Mouse (Mus musculus): Measurements from ENCODE around the gene Kcnq1. TPM values are rescaled to one million over a fixed set of nuclear protein-coding genes. Genes with fewer than 3 reads are reported as not detected.

Kcnq1 gene
- total and polyA plus RNA-seq, 3 experiments = 0.63 to 0.96 TPM; not detected in 1

GRCm38 (mm10) chr7:143389860-143390259, 283.7 kb downstream of the Kcnq1 start:
- no peaks in the 10 kb centered on the region; a peak in 2 of 4 replicates for H3K27me3 ChIP-seq (ENCODE audit: control insufficient read depth in 1 of 2, insufficient read depth in 2 of 2, low read length in 2 of 2)

DNA sequence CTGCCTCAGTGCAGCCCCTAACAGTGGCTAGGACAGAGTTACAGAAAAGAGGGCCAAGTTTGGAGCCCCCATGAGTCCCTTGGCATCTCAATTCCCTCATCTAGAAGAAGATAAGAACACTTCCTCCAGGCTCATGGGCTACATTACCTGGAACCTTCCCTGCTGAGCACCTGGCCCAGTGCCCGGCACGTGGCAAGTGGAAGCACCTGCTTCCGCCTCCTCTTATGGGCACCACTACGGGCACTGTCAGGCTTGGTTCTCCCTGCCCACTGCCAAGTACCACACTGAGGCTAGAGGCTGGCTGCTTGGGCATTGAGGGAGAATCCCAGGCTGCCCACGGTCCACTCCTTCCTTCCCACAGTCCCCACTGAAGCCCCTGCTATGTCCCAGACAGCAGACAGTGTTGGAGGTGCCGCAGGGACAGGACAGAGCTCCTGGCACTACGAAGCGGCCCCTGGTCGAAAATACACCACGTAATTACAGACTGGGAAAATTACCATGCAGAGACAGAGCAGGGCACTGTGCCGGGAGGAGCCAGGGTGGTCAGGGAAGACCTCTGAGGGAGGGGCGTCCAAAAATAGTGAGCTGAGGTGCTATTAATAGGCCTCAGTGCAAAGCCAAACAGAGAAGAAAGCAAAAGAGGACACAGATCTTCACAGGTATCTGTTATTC, 284.3 kb downstream of the Kcnq1 start:
- no peak for DNase-seq (ENCODE audit: low read depth, low spot score)
- Histone ChIP-seq H3K27me3 (ENCODE audit: control insufficient read depth in 1 of 2, insufficient read depth in 2 of 2, low read length in 2 of 2) (no peaks in the 10 kb centered on the region; a peak in 2 of 4 replicates), H3K4me3 (ENCODE audit: control insufficient read depth in 1 of 2, insufficient read depth in 1 of 2, low read depth in 2 of 2, low read length in 2 of 2) (no peak overlapping the region), H3K36me3 (ENCODE audit: control insufficient read depth in 1 of 2, insufficient read depth in 2 of 2, low read length in 2 of 2) (no peaks in the 10 kb centered on the region), H3K9ac (ENCODE audit: control insufficient read depth, low read depth, low read length, poor library complexity, severe bottlenecking) (no peak overlapping the region), H3K27ac (ENCODE audit: control insufficient read depth, low read depth, low read length) (no peak overlapping the region), H3K9me3 (replicated peaks; ENCODE audit: insufficient read depth, low read length) (no peaks in the 10 kb centered on the region), H3K4me1 (ENCODE audit: control insufficient read depth in 1 of 2, insufficient read depth in 2 of 2, low read length in 2 of 2) (no peaks in the 10 kb centered on the region), H3K79me2 (ENCODE audit: control insufficient read depth, insufficient read depth, low read length, poor library complexity) (no peaks in the 10 kb centered on the region)
- TF ChIP-seq SMC3 (IDR thresholded peaks at IDR 0.05; ENCODE audit: low read depth, low read length) (no peak), ETS1 (IDR thresholded peaks at IDR 0.05; ENCODE audit: low read depth, low read length) (no peak), MAFK (IDR thresholded peaks at IDR 0.05; ENCODE audit: borderline replicate concordance, low read depth, low read length) (no peak), MYB (IDR thresholded peaks at IDR 0.05; ENCODE audit: low read depth, low read length) (no peak), HCFC1 (IDR thresholded peaks at IDR 0.05; ENCODE audit: low read depth, low read length) (no peak), POLR2A (IDR thresholded peaks at IDR 0.05; ENCODE audit: control insufficient read depth in 1 of 2, insufficient read depth in 1 of 2, low read depth in 1 of 2, low read length in 2 of 2, poor library complexity in 1 of 2) (no peak), E2F4 (IDR thresholded peaks at IDR 0.05; ENCODE audit: borderline replicate concordance, low read depth, low read length) (no peak), TBP (IDR thresholded peaks at IDR 0.05; ENCODE audit: low read depth, low read length) (no peak)

More at GRCm38 (mm10) chr7:143389860-143390259, 283.7 kb downstream of the Kcnq1 start:
- Histone ChIP-seq H3K36me3 (ENCODE audit: control insufficient read depth in 1 of 2, insufficient read depth in 2 of 2, low read length in 2 of 2) (no peaks in the 10 kb centered on the region), H3K79me2 (ENCODE audit: control insufficient read depth, insufficient read depth, low read length, poor library complexity) (no peaks in the 10 kb centered on the region), H3K27ac (ENCODE audit: control insufficient read depth, low read depth, low read length) (no peak overlapping the region), H3K9me3 (replicated peaks; ENCODE audit: insufficient read depth, low read length) (no peaks in the 10 kb centered on the region), H3K9ac (ENCODE audit: control insufficient read depth, low read depth, low read length, poor library complexity, severe bottlenecking) (no peak overlapping the region), H3K4me1 (ENCODE audit: control insufficient read depth in 1 of 2, insufficient read depth in 2 of 2, low read length in 2 of 2) (no peaks in the 10 kb centered on the region), H3K4me3 (ENCODE audit: control insufficient read depth in 1 of 2, insufficient read depth in 1 of 2, low read depth in 2 of 2, low read length in 2 of 2) (no peak overlapping the region)
- no peak for DNase-seq (ENCODE audit: low read depth, low spot score)
- TF ChIP-seq ETS1 (IDR thresholded peaks at IDR 0.05; ENCODE audit: low read depth, low read length) (no peak), CHD2 (IDR thresholded peaks at IDR 0.05; ENCODE audit: low read length) (no peak), E2F4 (IDR thresholded peaks at IDR 0.05; ENCODE audit: borderline replicate concordance, low read depth, low read length) (no peak), ZMIZ1 (IDR thresholded peaks at IDR 0.05; ENCODE audit: low read depth, low read length) (no peak), EP300 (IDR thresholded peaks at IDR 0.05; ENCODE audit: low read depth in 1 of 2, low read length in 2 of 2) (no peak), TCF12 (IDR thresholded peaks at IDR 0.05; ENCODE audit: low read depth, low read length) (no peak), ZC3H11A (IDR thresholded peaks at IDR 0.05; ENCODE audit: low read depth, low read length) (no peak), GATA1 (IDR thresholded peaks at IDR 0.05; ENCODE audit: low read depth, low read length) (no peak), MAFK (IDR thresholded peaks at IDR 0.05; ENCODE audit: borderline replicate concordance, low read depth, low read length) (no peak), ELF1 (IDR thresholded peaks at IDR 0.05; ENCODE audit: low read depth, low read length) (no peak), MXI1 (IDR thresholded peaks at IDR 0.05; ENCODE audit: low read depth, low read length) (no peak), MAZ (IDR thresholded peaks at IDR 0.05; ENCODE audit: low read depth, low read length) (no peak), POLR2AphosphoS5 (IDR thresholded peaks at IDR 0.05; ENCODE audit: borderline replicate concordance, low read depth, low read length) (no peak), RCOR1 (IDR thresholded peaks at IDR 0.05; ENCODE audit: low read depth, low read length) (no peak), CHD1 (IDR thresholded peaks at IDR 0.05; ENCODE audit: low read depth, low read length) (no peak)

Measured in MEL (cell line).